Mouse (Mus musculus) embryonic fibroblast, embryonic 13.5 days (primary cell): Measurements from ENCODE around the gene Ccdc97.

Experiments
- CTCF ChIP-seq: IDR thresholded peaks from 2 replicates; pipeline ENCODE4 v1.5.1; 2011; ENCODE audit warnings: mild to moderate bottlenecking, control low read depth, low read length, moderate library complexity, borderline replicate concordance; ENCODE audit not compliant: insufficient read depth
- POLR2A ChIP-seq: IDR thresholded peaks from 2 replicates; pipeline ENCODE4 v1.6.1; 2011; ENCODE audit warnings: low read depth, mild to moderate bottlenecking, control low read depth, low read length, moderate library complexity

GRCm38 (mm10) chr7:25753076-25753475 is 34.2 kb upstream of the Ccdc97 start:
- TF ChIP-seq CTCF (no peak), POLR2A (no peak)
